Comparison of ENCODE assay signal across 10 mouse cellular contexts in genomic region chr6:43337491-43337961, GRCm38 (mm10). TPM values are rescaled to one million over a fixed set of nuclear protein-coding genes. Genes with fewer than 3 reads are reported as not detected.
DNase-seq lines count a peak whose midpoint lies in the region; ATAC-seq lines count a peak whose summit lies in the region.
"Had no signal": no experiment of that assay in that cellular context is flagged by ENCODE, and none has a peak within 500 bp of the region (broad histone marks: within the 10 kb centered on the region; RNA-seq: fewer than 3 reads in every experiment).

No protein-coding gene starts in this region.

- WGBS in heart, embryonic 11.5 days (ENCODE audit: insufficient replicate concordance), result 41% methylated on average over 10 of the region's 10 CpGs

- H3K4me1 ChIP-seq in heart, embryonic 11.5 days (ENCODE audit: control insufficient read depth, insufficient read depth, low read length), result peaks cover 3% of the 10 kb centered on the region; the same call in 1 of the 2 replicates

- peak; percentile 53 to 72 for DNase-seq in heart, adult 18-20 months
- peak; percentile 79 for DNase-seq in fat pad, adult 2 months (ENCODE audit: extremely low read depth, low read depth, low spot score)
- peak; percentile 31 for DNase-seq in kidney, adult 11 months
- DNase-seq in lung, postnatal 25 days (ENCODE audit: low spot score), result peak; percentile 79
- DNase-seq in spleen, postnatal 4 days (ENCODE audit: low spot score in 2 of 2), result no peak
- DNase-seq in adrenal gland, postnatal 36 days, result no peak
- DNase-seq in right cerebral cortex, adult 18-20 months, result no peak

- H3K9me3 ChIP-seq in heart, embryonic 11.5 days (replicated peaks; ENCODE audit: control insufficient read depth, low read length), result no peaks in the 10 kb centered on the region
- H3K9me3 ChIP-seq: megakaryocyte, embryonic 14.5 days had no signal

- no peaks in the 10 kb centered on the region for H3K27me3 ChIP-seq in heart, embryonic 11.5 days (ENCODE audit: control insufficient read depth, insufficient read depth, low read length)
- H3K27me3 ChIP-seq: megakaryocyte, embryonic 14.5 days had no signal

- no peak overlapping the region for H3K4me2 ChIP-seq in heart, embryonic 11.5 days

- no peak overlapping the region for H3K27ac ChIP-seq in heart, embryonic 11.5 days (ENCODE audit: low read depth, low read length)

- no peak overlapping the region for H3K9ac ChIP-seq in heart, embryonic 11.5 days (ENCODE audit: low read depth, low read length)

- no peak for ATAC-seq in heart, embryonic 11.5 days (replicated peaks; ENCODE audit: insufficient number of reproducible peaks, low FRiP score, low TSS enrichment)

- no peak overlapping the region for H3K4me3 ChIP-seq in heart, embryonic 11.5 days (ENCODE audit: low read depth, low read length)
- H3K4me3 ChIP-seq: megakaryocyte, embryonic 14.5 days had no signal

- no peaks in the 10 kb centered on the region for H3K36me3 ChIP-seq in heart, embryonic 11.5 days (ENCODE audit: control insufficient read depth, insufficient read depth, low read length)

RNA-seq across cellular contexts. Expression of gene Nobox, which starts 28.2 kb away (rescaled TPM):
- not detected for total RNA-seq in heart, adult 18-20 months (2021)
- not detected in 2 replicates for polyA plus RNA-seq in heart, embryonic 11.5 days (2014; fragmentation: Nextera tagmentation; extraction: Ambion mirVana)
- total RNA-seq in adrenal gland, postnatal 36 days (2021), result not detected
- total RNA-seq: common myeloid progenitor, adult 5-6 weeks had no signal

Comparison
In these comparisons a context has a peak if more than half of its experiments do, and no peak if none do; other contexts are left out.
1. DNase-seq: peak in heart, adult 18-20 months (2 of 2), fat pad, adult 2 months (single experiment), kidney, adult 11 months (single experiment) and lung, postnatal 25 days (single experiment); none in spleen, postnatal 4 days (0 of 2), adrenal gland, postnatal 36 days (0 of 2) and right cerebral cortex, adult 18-20 months (single experiment).